Mouse (Mus musculus) bone marrow macrophage, adult 2 months (primary cell): ENCODE measurements at regions not wholly inside any gene's neighbourhood (a gene's known extent, or its start where the extent isn't known, plus 50 kb on each side); places are given as distances from the start of the nearest gene placed in this dataset.

Source experiments
- H3K27ac ChIP-seq: 2 replicates; pipeline ENCODE4 v1.5.1; 2012; ENCODE audit warnings: low read depth, low read length; ENCODE audit not compliant: insufficient read depth
- H3K4me1 ChIP-seq: 2 replicates; pipeline ENCODE4 v1.6.1; 2012; ENCODE audit warnings: low read length; ENCODE audit not compliant: control insufficient read depth, insufficient read depth
- H3K4me3 ChIP-seq: 2 replicates; pipeline ENCODE4 v1.5.1; 2012; ENCODE audit warnings: mild to moderate bottlenecking, low read length, moderate library complexity; ENCODE audit not compliant: insufficient read depth
- CTCF ChIP-seq: IDR thresholded peaks from 2 replicates; pipeline ENCODE4 v1.5.1; 2012; ENCODE audit warnings: low read depth, mild to moderate bottlenecking, low read length, moderate library complexity
- POLR2A ChIP-seq: IDR thresholded peaks from 2 replicates; pipeline ENCODE4 v1.6.1; 2012; ENCODE audit warnings: mild to moderate bottlenecking, low read depth, low read length, borderline replicate concordance

- Histone ChIP-seq H3K4me3 (no peak overlapping the region), H3K27ac (no peak overlapping the region), H3K4me1 (peaks cover 2% of the 10 kb centered on the region)
- no peak for TF ChIP-seq CTCF
- no peak for TF ChIP-seq POLR2A
Observed at GRCm38 (mm10) chr1:143946933-143947332, 57.0 kb downstream of the Rgs2 start.

- peaks cover 3% of the 10 kb centered on the region for H3K4me1 ChIP-seq
- H3K4me3 ChIP-seq: no peak overlapping the region
- TF ChIP-seq POLR2A (no peak), CTCF (no peak)
- H3K27ac ChIP-seq: no peak overlapping the region
Observed at GRCm38 (mm10) chr1:143941465-143941864, 62.5 kb downstream of the Rgs2 start.

GRCm38 (mm10) chr1:143939511-143939910 lies 64.5 kb downstream of the Rgs2 start:
- peaks cover 3% of the 10 kb centered on the region for H3K4me1 ChIP-seq
- no peak overlapping the region for H3K27ac ChIP-seq
- H3K4me3 ChIP-seq: no peak overlapping the region
- TF ChIP-seq CTCF (no peak), POLR2A (no peak)

GRCm38 (mm10) chr1:143938569-143938968 lies 65.4 kb downstream of the Rgs2 start:
- Histone ChIP-seq H3K27ac (no peak overlapping the region), H3K4me3 (no peak overlapping the region), H3K4me1 (peaks cover 3% of the 10 kb centered on the region)
- TF ChIP-seq CTCF (no peak), POLR2A (no peak)

- TF ChIP-seq POLR2A (no peak), CTCF (no peak)
- Histone ChIP-seq H3K27ac (no peak overlapping the region), H3K4me1 (no peaks in the 10 kb centered on the region), H3K4me3 (no peak overlapping the region)
Observed at GRCm38 (mm10) chr1:143930798-143931197, 73.2 kb downstream of the Rgs2 start.

GRCm38 (mm10) chr1:143929567-143930165 lies 74.3 kb downstream of the Rgs2 start:
- no peak overlapping the region for H3K27ac ChIP-seq
- TF ChIP-seq POLR2A (no peak), CTCF (no peak)
- no peak overlapping the region for H3K4me3 ChIP-seq

GRCm38 (mm10) chr1:143922499-143922898 lies 81.5 kb downstream of the Rgs2 start:
- H3K27ac ChIP-seq: no peak overlapping the region
- peaks cover 35% of the 10 kb centered on the region for H3K4me1 ChIP-seq
- no peak overlapping the region for H3K4me3 ChIP-seq
- TF ChIP-seq CTCF: no peak
- no peak for TF ChIP-seq POLR2A

More at GRCm38 (mm10) chr1:143929567-143930165, 74.3 kb downstream of the Rgs2 start:
- no peaks in the 10 kb centered on the region for H3K4me1 ChIP-seq

- TF ChIP-seq CTCF: no peak
- no peak for TF ChIP-seq POLR2A
- no peak overlapping the region for H3K4me3 ChIP-seq
- no peak overlapping the region for H3K27ac ChIP-seq
- peaks cover 47% of the 10 kb centered on the region for H3K4me1 ChIP-seq
Observed at GRCm38 (mm10) chr1:143920256-143920655, 83.7 kb downstream of the Rgs2 start.

- no peak overlapping the region for H3K4me3 ChIP-seq
- no peak for TF ChIP-seq CTCF
- no peak for TF ChIP-seq POLR2A
- peak overlapping the region; percentile 94 for H3K27ac ChIP-seq
- H3K4me1 ChIP-seq: peaks cover 47% of the 10 kb centered on the region
Observed at GRCm38 (mm10) chr1:143918949-143919348, 85.0 kb downstream of the Rgs2 start.

GRCm38 (mm10) chr1:143918146-143918774 lies 85.7 kb downstream of the Rgs2 start:
- no peak overlapping the region for H3K4me3 ChIP-seq
- peaks cover 44% of the 10 kb centered on the region for H3K4me1 ChIP-seq
- H3K27ac ChIP-seq: peak overlapping the region; percentile 95
- no peak for TF ChIP-seq POLR2A
- no peak for TF ChIP-seq CTCF
